Mouse (Mus musculus): Measurements from ENCODE around the gene Nacc1.

GRCm38 (mm10) chr8:84731371-84732177, 43.9 kb upstream of the Nacc1 start:
- no peak for TF ChIP-seq CTCF (IDR thresholded peaks at IDR 0.05; ENCODE audit: low read depth, low read length)
- TF ChIP-seq POLR2A (IDR thresholded peaks at IDR 0.05; ENCODE audit: extremely low read depth, insufficient read depth, low read length) = no peak

Data from liver, adult 2 months (tissue).